Mouse (Mus musculus) adrenal gland, postnatal 36 days (tissue): ENCODE measurements around the gene Slc25a26. TPM values are rescaled to one million over a fixed set of nuclear protein-coding genes. Genes with fewer than 3 reads are reported as not detected.

Experiments used
- DNase-seq, 2 experiments: peaks; one replicate each; pipeline ENCODE4 v3.0.0; 2021; ENCODE audit warnings: mixed read lengths in 1 of 2
- total RNA-seq, 2 experiments: library from RNA; stranded (reverse); gene quantifications; 2 replicates each; pipeline ENCODE4 v1.2.3; 2021

Slc25a26 gene
- total RNA-seq, 2 experiments from 2014 or later, result 14.2 to 14.7 TPM

DNA sequence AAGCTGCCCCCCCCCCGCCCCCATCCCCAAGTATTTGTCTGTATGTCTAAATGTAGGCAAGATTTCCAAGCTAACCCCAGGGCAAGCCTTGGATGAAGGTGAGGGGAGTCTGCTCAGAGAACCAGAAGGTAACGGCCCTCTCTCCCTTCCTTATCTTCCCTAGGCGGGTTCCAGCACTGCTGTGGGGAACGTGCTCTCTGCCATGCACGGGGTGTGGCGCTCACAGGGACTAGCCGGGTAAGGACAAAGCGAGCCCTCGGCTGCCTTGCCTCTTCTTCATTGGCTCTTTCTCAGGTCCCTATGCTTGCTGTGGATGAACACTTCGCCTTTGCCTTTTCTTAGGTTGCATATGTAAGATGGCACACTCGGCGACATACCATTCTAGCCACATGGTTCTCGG lies 98.9 kb downstream of the Slc25a26 start:
- DNase-seq, result no peak

DNA sequence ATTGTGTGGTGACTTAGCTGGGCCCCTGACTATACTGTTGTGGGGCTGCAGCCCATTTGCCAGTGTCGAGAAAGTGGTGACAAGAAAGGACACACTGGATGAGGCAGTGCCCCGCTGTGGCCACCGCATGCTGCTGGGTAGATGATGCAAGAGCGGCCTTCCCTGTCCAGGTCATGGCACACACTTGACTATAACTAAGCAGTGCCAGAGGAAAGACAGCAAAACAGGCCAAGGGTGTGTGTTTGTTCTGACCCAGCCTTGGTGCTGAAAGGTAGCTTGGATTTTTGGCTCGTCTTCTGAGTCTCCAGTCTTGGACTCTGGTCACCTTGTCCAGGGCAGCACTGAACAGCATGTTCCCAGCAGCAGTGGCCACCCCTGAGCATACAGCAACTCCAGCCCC lies 101.0 kb downstream of the Slc25a26 start:
- peak; percentile 57 to 81 for DNase-seq

DNA sequence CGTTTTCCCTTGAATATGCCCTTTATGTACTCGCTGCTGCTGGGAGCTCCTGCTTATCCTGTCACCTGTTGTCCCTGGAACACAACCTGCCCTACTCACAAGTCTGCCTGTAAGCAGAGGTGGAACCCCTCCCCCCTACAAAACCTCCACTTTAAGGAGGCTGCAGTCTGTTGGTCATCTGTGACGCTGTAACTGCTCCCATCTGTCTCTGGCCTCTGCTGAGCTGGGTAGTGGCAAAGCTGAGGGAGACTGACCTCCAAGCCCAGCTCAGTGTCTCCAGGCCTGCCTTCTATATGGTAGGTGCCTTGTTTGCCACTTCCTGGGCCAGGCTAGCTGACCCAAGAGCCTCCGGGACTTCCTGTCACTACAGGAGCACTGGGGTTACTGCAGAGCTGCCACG lies 101.7 kb downstream of the Slc25a26 start:
- DNase-seq, result no peak

DNA sequence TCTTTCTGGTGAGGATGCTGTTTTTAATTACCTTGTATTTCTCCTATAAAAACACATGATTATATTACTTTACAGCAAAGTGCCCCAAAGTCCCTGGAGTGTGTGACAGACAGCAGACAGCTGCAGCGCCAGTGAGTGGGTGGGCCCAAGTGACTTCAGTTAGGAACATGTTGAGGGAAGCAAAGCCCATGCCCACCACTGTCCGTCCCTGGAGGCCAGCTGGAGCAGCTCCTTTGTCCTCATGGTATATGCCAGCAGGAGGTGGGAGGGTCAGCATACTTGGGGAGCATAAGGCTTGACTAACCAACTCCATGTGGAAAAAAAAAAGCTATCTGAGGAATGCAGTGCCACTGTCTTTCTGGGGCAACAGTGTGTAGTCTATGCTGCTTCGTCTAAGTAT lies 103.9 kb downstream of the Slc25a26 start:
- DNase-seq, result no peak

DNA sequence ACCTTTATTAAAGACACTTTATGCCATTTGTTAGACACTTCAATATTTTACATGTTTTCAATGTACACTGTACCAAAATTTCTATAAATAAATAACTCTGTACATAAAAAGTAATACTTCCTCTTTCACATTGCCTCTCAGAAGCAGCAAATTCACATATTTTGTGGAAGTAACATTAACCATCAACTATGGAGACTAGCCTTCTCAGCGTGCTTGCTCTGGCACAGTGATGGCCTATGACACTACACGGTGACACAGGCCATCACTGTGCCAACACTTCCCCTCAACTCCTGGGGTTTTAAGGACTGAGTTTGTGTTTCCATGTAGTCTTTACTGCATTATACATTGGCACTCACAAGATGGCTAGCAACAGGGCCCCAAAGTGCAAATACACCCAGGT lies 104.4 kb downstream of the Slc25a26 start:
- no peak for DNase-seq

DNA sequence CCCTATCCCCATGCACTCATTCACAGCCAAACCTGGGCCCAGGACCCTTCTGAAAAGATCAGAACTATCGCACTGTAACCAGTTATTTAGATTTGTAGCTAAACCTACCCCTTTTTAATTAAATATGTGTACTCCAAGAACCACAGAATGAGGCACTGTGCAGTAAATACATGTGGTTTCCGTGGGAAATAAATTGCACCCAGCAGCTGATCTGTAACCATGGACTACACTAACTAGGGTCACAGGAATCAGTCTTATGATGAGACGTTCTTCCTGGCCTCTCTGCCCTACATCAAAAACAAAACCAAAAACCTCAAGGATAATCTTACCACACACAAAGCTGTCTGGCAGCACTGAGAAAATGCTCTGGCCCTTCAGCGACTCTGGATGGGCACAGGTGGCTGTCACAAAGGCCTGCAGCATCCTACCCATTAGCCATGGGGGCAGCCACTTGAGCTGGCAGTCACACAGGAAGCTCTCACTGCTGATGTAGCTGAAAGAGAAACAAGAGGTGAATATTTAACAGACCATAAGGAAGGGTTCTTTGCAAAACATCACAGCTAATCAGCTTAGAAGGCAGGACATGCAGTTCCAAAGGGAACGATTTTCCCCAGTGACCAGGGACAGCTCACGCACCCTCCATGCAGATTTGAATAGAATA lies 113.2 kb downstream of the Slc25a26 start:
- DNase-seq, result no peak

DNA sequence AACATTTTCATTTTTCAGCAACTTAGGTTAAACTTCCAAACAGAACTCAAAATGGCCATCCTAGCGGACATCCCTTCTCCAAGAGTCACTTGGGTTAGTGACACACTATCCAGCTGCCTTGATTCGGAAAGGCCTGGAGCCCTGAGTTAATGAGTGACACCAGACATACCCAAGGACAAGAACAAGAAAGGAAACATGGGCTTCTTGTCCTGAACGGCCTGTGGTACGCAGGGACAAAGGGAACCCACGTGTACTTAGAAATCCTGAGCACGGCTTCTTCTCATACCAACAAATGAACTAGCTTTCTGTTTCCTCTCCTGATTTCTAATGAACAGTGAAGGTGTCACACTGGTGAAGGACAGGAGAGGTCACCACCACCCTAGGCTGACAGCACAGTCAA lies 114.2 kb downstream of the Slc25a26 start:
- no peak for DNase-seq

DNA sequence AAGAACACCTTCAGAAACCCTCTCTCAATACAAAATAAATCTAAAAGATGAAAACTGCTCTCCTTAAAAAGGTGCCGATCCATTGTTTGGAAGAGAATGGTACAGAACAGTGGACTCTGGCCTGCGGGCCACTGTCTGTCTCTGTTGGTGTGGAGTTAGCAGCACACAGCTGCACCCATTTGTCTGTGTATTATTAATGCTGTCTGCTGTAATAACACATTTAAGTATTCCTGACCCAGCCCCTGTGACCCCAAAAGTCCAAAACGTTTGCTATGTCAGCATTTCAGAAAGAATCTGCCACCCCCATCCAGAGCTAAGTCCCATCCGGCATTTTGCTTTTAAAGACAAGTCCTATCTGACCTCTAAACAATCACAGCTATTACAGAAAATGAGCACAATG lies 115.8 kb downstream of the Slc25a26 start:
- no peak for DNase-seq

DNA sequence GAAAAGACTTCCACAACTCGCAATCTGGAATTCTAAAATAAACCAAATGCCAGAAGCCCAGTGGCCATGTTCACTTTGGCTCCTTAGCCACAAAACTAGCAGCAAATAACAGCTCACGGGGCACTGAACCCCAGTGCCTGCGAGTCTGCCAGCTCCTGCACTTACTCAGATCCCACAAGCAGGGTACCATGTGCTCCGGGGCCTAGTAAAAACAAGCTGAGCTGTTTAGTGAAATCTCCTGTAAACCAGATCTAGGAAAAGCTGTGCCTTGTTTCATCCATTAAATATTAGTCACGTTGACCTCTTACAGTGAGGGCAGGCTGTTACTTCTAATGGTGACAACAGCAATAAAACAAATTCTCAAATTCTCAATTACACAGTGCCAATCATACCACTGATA lies 118.5 kb downstream of the Slc25a26 start:
- DNase-seq, result no peak

DNA sequence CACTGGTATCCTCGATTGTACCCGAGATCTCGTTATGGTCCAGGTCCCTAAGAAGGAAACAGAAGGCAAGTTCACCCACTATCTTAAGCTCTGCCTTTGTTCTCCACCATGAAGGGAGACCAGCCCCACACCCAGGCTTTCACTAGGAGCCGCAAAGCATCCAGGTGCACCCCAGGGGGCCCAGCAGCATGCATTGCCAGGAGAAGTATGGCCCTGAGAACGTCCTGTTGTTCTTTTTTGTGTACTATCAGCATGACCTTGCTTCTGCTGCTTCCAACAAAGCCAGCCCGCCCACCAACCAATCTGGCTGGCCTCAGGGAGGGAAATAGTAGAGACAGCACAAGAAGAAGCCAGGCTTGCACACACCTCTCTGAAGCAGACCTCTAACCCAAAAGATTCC lies 120.2 kb downstream of the Slc25a26 start:
- no peak for DNase-seq

DNA sequence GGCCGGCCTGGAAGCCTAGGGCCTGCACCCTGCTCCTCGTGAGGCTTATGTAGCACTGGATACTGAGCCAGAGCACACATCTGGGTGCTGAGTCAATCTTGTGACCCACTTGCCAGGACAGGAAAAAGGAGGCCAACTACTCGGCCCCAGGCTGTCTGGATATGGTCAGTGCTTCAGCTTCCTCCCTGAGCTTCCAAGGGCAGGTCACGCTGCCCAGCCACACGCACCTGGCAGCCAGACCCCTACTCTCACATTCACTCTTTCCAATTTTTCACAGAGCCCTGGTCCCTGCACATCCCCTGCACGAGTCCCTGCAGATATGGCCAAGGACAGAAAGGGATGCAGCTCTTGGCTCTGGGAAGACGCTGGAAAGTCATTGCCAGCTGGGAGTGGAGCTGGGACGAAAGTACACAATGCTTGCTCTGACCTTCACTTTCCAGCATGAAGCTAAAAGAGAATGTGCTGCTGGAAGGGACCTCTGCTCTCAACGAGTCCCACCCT lies 120.7 kb downstream of the Slc25a26 start:
- DNase-seq, result peak; percentile 37 to 48

DNA sequence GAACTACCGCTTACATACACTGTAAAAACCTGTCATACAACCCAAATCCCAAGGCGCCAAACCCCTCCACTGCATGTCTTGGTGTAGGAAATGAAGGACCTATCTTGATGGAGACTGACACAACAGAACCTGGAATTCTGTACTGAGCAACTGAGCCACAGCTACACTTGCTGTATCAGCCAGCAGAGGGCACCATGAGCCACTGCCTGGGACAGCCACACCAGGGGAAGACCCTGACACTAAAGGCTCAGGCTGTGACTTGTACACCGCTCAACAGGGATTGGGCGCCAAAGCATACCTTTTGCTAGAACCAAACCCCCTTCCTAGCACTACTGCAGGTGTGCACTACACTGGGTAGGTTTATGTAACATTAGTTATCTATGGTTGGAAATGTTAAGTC lies 122.9 kb downstream of the Slc25a26 start:
- peak; percentile 71 to 79 for DNase-seq

DNA sequence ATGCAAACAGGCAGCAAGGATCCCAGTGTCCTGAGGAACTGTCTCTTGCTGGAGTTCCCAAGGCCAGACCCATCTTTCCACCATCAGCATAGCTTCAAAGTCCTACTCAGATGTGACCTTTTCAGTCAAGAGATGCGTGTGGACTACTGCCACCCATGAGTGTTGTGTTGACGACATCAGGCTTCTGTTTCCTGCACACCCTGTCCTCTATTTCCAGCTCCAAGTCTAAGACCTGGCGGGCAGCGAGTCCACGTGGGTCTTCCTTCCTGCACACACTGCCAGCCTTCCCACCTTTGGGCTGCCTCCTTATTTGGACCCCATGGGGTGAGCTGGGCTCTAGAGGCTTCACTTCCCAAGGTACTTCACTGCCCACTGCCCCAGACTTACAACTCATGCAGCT lies 124.4 kb downstream of the Slc25a26 start:
- DNase-seq, result no peak

DNA sequence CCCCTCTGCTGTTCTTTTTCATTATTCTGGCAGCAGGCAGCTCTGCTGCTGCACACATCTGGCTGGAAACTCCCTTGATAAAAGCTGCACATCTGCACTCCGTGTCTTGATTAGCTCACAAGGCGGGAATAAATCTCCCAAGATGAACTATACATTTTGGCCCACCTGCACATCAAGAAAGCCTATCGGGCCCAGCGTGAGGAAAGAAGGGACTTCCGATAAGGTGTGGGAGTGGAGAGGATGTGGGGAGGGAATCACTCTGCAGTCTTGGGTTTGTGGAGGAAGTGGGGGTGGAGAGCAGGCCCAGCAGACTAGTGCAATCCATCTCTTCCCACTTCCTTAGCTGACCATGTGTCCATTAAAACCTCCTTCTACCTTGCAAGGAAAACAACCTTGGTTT lies 125.8 kb downstream of the Slc25a26 start:
- DNase-seq, result no peak

DNA sequence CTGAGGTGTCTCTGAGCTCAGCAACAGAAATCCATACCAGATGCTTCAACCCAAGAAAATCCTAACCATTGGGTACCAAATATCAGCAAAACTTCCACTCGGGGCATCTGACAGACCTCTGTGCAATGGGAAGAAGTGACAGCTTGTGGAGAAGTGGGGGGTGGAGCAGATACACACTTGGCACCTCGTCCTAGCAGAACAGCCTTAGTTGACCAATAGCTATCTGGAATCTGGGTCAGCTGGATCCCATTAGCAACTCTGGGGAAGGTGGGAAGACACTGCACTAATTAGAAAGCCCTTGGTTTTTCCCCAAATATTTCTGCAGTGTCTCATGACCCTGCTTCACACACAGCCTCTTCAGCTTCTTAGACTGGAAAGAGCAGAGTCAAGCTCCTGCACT lies 126.7 kb downstream of the Slc25a26 start:
- DNase-seq, result no peak

DNA sequence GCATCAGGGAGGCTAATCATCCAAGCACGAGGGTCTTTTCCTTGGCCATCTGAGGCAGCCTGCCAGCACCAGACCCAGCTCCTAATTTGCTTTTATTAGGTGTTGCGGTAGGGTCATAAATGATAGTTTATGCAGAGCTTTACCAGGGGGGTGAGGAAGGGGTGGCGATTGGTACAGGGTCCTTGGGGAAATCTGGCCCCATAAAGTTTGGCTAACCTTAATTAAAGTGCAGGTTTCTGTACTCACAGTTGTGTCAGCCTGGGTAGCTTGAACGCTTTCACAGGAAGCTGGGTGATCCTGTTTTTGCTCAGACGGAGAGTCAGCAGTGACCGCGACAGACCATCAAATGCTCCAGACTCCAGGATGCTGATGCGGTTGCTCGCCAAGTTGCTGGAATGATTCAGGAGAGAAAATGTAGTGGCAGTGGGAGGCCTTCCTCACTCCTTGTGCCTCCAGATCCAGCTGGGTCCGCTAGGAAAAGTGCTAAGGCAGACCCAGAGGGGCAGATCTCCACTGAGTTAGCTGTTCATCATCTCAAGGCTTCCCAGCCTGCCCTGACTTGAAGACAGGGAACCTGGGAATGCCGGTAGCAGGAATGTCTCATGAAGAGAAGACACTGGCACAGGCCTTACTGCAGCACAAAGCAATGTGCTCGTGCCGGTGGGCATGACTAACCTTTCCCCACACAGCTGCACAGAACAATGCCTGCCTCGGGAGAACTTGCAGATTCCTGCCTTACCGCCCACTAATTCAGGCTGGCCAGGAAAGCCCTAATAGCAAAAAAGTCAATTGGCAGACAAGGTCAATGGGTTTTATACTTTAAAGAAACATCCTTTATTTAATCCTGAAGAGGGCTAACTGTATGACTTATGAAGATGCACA lies 127.8 kb downstream of the Slc25a26 start:
- no peak for DNase-seq

DNA sequence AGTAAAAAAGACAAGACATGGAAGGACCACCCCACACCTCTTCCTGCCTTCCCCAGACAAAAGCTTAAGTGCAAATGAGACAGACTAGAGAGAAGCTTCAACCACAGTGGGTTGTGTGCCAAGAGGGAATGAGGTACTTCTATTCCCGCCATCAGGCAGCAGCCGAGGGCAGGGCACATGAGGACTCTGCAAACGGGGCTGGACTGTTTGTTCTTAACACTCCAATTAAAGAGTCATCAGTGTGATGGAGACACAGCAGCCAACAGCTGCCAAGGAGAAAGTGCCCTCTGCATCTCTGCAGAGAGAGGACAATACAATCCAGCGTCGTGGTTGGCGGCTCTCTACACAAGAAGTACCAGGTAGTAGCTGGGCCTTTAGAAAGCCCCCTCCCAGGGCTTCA lies 128.7 kb downstream of the Slc25a26 start:
- no peak for DNase-seq

DNA sequence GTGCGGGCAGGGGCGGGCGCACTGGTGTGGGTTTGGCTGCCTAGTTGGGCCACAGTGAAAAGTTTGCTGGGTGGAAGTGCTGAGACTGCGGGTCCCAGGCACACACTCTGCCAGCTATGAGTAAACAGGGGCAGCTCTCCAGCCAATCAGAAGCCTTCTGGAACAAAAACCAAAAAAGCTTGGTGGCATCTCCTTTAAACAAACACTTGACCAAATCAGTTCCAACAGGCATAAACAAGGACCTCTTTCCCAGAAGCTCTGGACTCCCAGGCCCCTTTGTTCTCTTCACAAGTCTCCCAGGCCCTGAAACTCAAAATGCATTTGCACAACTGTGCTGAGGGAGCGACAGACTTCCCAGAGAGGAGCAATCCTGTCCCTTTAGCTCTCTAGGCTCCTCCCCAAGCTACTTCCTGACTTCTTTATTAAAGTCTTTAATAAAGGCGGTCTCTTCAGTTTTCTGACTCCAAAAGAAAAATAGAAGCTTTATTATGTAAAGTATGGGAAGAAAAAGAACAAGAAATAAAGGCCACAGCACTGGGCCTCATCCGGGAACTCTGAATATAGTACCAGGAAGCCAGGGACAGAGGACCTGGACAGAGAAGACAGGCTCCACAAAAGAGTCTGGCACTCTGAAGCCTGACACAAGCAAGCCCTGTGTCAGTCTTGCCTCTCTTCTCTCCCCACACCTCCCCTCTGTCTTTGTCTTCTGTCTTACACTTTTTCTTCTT lies 131.1 kb downstream of the Slc25a26 start:
- no peak for DNase-seq

DNA sequence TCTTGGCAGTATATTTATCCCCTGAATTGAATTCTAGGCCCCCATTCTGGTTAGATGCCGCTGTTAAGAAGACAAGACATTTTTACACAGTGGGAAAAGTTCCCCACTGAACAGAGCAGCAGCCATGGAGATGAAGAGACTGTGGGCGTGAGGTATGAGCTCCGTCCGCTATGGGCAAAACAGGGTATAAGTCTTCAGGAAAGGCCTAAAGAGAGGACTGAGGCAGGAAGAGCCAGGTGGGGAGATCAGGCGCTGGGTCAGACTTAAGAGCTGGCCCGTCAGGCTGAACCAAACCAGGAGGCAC lies 131.6 kb downstream of the Slc25a26 start:
- DNase-seq, result no peak

DNA sequence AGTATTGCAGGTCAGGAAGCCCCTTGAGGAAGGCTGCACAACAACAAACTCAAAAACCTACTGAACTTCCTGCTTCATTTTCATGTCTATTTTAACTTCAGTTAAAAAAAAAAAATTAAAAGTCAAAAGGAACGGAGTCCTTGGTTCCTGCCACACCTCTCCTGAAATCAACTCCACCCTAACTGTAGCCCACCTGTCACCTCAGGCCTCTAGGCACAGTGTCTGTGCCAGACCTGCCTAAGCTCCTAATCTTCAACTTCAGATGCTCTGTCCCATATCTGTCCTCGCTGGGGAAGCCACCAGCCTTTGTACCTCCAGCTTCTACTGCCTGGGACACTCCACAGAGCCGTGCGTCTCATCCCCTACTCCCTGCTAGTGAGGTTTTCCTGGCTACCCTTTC lies 134.1 kb downstream of the Slc25a26 start:
- no peak for DNase-seq

DNA sequence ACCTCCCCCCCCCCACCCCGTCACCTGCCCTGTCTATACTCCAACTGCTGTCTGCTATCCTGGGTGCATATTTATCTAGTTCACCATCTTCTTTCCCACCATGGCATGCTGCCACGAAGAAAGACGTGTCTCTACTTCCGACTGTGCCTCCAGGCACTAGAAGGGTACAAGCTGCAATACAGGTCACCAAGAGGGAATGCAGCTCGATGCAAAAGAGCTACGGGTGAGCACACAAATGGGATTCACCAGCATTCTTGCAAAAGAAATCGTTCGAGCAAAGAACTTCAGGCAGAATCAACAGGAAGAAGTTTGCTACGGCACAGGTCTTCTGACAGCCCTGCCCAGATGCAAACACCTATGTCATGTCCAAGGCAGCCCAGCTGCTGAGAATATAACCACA lies 134.6 kb downstream of the Slc25a26 start:
- no peak for DNase-seq

DNA sequence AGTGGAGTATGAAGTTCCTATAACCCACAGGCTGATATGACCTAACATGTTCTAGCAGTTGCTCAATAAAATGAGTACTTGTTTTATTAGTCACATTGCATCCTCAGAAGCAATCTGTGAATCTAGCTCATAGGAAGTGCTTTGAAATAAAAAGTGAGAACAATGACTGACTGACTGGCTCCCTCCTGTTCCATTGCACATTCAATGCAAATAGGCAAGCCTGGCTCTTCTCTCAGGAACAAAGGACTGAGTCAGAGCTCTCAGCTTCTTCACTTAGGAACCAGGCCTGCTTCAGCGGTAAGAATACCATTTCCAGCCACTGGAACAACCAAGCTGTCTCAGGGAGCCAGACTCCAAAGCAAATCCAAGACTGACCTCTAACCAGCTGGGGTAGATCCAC lies 135.2 kb downstream of the Slc25a26 start:
- DNase-seq, result no peak

DNA sequence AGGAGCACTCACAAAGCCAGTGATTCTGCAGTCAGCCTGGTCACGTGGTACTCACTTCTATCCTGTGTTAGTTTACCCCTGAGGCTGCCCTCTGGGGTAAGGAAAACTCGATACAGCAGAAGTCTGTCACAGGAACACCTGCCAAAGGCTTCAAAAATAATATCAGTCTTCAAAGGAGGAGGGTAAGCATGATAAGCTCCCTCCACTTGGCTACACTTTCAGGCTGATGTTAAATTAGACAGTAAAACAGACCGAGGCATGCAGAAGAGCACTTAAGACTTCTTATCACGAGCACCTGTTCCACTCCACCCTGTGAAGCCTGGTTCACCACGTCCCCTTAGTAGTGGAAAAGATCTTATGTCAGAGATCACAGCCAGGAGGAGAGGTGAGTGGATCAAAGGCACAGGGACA lies 136.9 kb downstream of the Slc25a26 start:
- DNase-seq, result no peak
